Mouse (Mus musculus) liver, embryonic 16.5 days (tissue): ENCODE data around the gene Lingo1. TPM values are rescaled to one million over a fixed set of nuclear protein-coding genes. Genes with fewer than 3 reads are reported as not detected.

Experiments
- ATAC-seq: fragments of 200-750 bp; cut with Nextera tagmentation; 2 replicates; pipeline ENCODE4 v1.8.0; 2017; ENCODE audit warnings: low read depth, mild to moderate bottlenecking, moderate number of reproducible peaks, moderate library complexity
- H3K27ac ChIP-seq: fragments of 300-500 bp; sonication (generic); 2 replicates; pipeline ENCODE4 v1.5.1; 2014; ENCODE audit warnings: mild to moderate bottlenecking, low read length
- H3K27me3 ChIP-seq: fragments of 300-500 bp; sonication (generic); 2 replicates; pipeline ENCODE4 v1.6.1; 2014; ENCODE audit warnings: low read depth, low read length, mixed read lengths; ENCODE audit not compliant: control insufficient read depth, insufficient read depth
- H3K36me3 ChIP-seq: fragments of 300-500 bp; sonication (generic); 2 replicates; pipeline ENCODE4 v1.6.1; 2014; ENCODE audit warnings: mild to moderate bottlenecking; ENCODE audit not compliant: control insufficient read depth, insufficient read depth
- H3K4me1 ChIP-seq: fragments of 300-500 bp; sonication (generic); 2 replicates; pipeline ENCODE4 v1.6.1; 2014; ENCODE audit warnings: low read depth, low read length, mixed read lengths; ENCODE audit not compliant: control insufficient read depth
- H3K4me2 ChIP-seq: fragments of 300-500 bp; sonication (generic); 2 replicates; pipeline ENCODE4 v1.6.1; 2014; ENCODE audit warnings: low read depth, low read length, mixed read lengths
- H3K4me3 ChIP-seq: fragments of 300-500 bp; sonication (generic); 2 replicates; pipeline ENCODE4 v1.5.1; 2014; ENCODE audit warnings: low read depth, mild to moderate bottlenecking, low read length
- H3K9ac ChIP-seq: fragments of 300-500 bp; sonication (generic); 2 replicates; pipeline ENCODE4 v1.6.1; 2014; ENCODE audit warnings: low read depth, low read length
- H3K9me3 ChIP-seq: fragments of 300-500 bp; sonication (generic); replicated peaks from 2 replicates; pipeline ENCODE4 v1.6.1; 2016; ENCODE audit warnings: low read length; ENCODE audit not compliant: control insufficient read depth
- WGBS: fragments of 180-500 bp; shearing (Covaris S2); extraction: QIAGEN DNeasy Blood & Tissue Kit; methylation state at CpG from one replicate; pipeline ENCODE4 v1.1.7; 2014; ENCODE audit not compliant: insufficient replicate concordance; 5-methylcytosine and 5-hydroxymethylcytosine counted together
- polyA plus RNA-seq: library from polyadenylated mRNA; unstranded; fragments of >200 nt; fragmentation: Nextera tagmentation; extraction: Ambion mirVana; gene quantifications from 2 replicates; pipeline ENCODE4 v1.2.1, GENCODE M21; 2015

Lingo1 gene
- polyA plus RNA-seq, 1 experiment from 2014 or later, result 0.20 TPM

DNA sequence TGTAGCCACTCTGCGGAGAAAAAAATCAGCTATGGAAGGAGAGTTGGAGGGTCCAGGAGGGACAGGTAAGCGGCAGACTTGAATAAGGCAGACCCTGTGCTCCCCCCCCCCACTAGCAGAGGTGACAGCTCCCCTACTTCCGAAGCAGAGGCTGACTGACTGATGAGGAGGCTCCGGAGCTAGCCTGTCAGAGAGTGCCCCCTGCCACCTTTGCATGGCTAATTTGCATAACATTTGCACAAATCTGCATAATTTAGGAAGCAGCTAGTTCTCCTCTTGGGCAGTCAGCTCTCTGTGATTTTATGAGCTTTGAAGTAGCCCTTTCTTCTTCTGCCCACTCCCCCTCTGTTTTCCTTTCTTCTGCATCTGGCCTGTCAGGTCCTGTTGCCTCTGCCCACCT is 216.2 kb downstream of the Lingo1 start:
- Histone ChIP-seq H3K36me3 (no peaks in the 10 kb centered on the region), H3K27ac (no peak overlapping the region), H3K4me2 (no peak overlapping the region), H3K27me3 (no peaks in the 10 kb centered on the region), H3K9ac (no peak overlapping the region), H3K4me3 (no peak overlapping the region), H3K4me1 (no peaks in the 10 kb centered on the region), H3K9me3 (no peaks in the 10 kb centered on the region)
- 39% methylated on average over 4 of the region's 4 CpGs for WGBS
- no peak for ATAC-seq

DNA sequence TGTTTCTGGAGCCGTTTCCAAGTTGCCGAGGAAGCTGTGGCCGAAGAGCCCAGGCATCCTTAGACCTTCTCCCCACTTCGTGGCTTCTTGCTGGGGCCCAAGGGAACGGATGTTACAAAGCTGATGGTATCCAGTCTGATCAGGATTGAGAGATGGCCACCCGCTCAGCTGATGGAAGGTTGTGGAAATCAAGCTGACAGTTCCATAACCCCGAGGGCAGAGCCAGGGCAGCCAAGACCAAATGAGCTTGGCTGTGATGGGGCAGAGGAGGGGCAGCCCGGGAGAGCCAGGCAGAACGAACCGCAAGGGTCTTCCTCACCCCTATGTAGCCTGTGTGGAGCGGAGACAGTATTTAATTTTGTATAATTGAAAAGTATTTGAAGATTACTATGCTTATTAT is 218.9 kb downstream of the Lingo1 start:
- 53% methylated on average over 11 of the region's 11 CpGs for WGBS
- H3K9me3 ChIP-seq, result no peaks in the 10 kb centered on the region
- no peak overlapping the region for H3K27ac ChIP-seq
- no peak for ATAC-seq
- no peaks in the 10 kb centered on the region for H3K27me3 ChIP-seq
- H3K4me3 ChIP-seq, result no peak overlapping the region
- no peak overlapping the region for H3K4me2 ChIP-seq
- no peaks in the 10 kb centered on the region for H3K4me1 ChIP-seq
- no peaks in the 10 kb centered on the region for H3K36me3 ChIP-seq
- H3K9ac ChIP-seq, result no peak overlapping the region

DNA sequence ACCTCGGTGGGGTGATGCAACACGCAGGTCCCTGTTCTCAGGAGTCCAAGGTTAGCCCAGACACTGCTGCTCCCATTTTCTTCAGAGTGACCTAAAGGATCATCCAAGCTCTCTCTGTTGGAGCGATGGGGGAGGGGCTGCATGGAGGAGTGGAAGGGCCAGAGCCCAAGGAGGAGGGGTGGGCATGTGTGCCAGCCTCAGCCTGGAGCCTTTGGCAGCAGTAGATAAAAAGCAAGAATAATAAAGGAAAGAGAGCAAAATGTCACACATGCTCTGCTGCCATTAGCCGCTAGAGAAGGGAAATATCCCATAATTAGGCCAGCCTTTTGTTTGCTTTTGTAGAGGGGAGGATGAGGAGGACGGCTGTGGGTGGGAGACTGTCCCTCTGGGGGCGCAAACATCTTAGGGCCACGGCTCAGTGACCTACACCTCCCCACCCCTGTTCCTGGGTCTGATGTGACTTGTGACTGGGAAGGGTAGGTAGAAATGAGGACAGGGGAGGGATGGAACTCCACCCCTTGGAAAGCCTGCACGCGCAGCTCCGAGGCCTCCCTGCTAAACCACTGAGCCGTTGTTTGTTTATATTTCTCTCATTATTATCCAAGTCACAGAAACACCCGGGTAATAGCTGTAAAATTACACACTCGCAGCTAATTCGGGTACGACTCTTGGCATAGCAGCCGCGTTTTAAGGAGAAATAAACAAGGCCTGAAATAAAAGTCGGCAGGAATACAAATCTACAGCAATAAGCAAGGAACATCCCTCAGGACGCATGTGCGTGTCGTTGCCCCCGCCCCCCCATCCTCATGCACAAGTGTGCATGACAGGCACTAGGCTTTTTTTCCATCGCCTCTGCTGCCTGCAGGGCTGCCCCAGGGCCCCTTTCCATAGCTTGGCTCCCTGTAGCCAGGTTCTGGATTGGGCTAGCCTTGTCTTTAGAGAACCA is 223.5 kb downstream of the Lingo1 start:
- Histone ChIP-seq H3K9ac (no peak overlapping the region), H3K27me3 (no peaks in the 10 kb centered on the region), H3K4me2 (no peak overlapping the region), H3K4me1 (no peaks in the 10 kb centered on the region), H3K27ac (no peak overlapping the region), H3K4me3 (no peak overlapping the region), H3K36me3 (no peaks in the 10 kb centered on the region), H3K9me3 (no peaks in the 10 kb centered on the region)
- no peak for ATAC-seq
- 55% methylated on average over 23 of the region's 23 CpGs for WGBS

Other genes starting within 250 kb of the Lingo1 start
- gene Odf3l1, start 68.2 kb upstream of the Lingo1 start, polyA plus RNA-seq, result not detected in 2 replicates
- gene Cspg4, start 68.6 kb upstream of the Lingo1 start, polyA plus RNA-seq, result 0.57 and 0.87 TPM in 2 replicates
- gene Snx33, start 131.9 kb upstream of the Lingo1 start, polyA plus RNA-seq, result 1.8 and 1.9 TPM in 2 replicates
- 38.1 and 42.0 TPM in 2 replicates for gene Imp3, start 141.0 kb upstream of the Lingo1 start, polyA plus RNA-seq
- gene Snupn, start 154.4 kb upstream of the Lingo1 start, polyA plus RNA-seq, result 7.1 and 7.8 TPM in 2 replicates
- 2.7 and 3.1 TPM in 2 replicates for gene Ptpn9, start 198.5 kb upstream of the Lingo1 start, polyA plus RNA-seq